Mouse (Mus musculus) bone marrow, adult 2 months (tissue): ENCODE results near the gene Cab39l. TPM values are rescaled to one million over a fixed set of nuclear protein-coding genes. Genes with fewer than 3 reads are reported as not detected.
"Not testable (repeated sequence)": the region's sequence is repeated elsewhere in the genome, so short reads cannot be mapped to it uniquely, and the experiment has no call there.

ENCODE experiments used
- H3K27ac ChIP-seq: fragments of 200-500 bp; 2 replicates; pipeline ENCODE4 v1.5.1; 2012; ENCODE audit warnings: low read depth, mild to moderate bottlenecking, control low read depth, inconsistent platforms, low read length; ENCODE audit not compliant: control insufficient read depth, poor library complexity, insufficient read depth
- H3K4me1 ChIP-seq: fragments of 200-500 bp; 2 replicates; pipeline ENCODE4 v1.6.1; 2011; ENCODE audit warnings: low read length; ENCODE audit not compliant: control insufficient read depth, insufficient read depth
- H3K4me3 ChIP-seq: fragments of 200-500 bp; replicated peaks from 2 replicates; pipeline ENCODE3; 2011; ENCODE audit warnings: mild to moderate bottlenecking, low read depth, low read length, control low read depth; ENCODE audit not compliant: control insufficient read depth
- CTCF ChIP-seq: fragments of 200-500 bp; IDR thresholded peaks from 2 replicates; pipeline ENCODE4 v1.5.1; 2011; ENCODE audit warnings: low read length, control low read depth; ENCODE audit not compliant: control insufficient read depth, insufficient read depth
- POLR2A ChIP-seq: fragments of 200-500 bp; IDR thresholded peaks from 2 replicates; pipeline ENCODE4 v1.6.1; 2011; ENCODE audit warnings: low read depth, mild to moderate bottlenecking, control low read depth, low read length, borderline replicate concordance; ENCODE audit not compliant: control insufficient read depth
- WGBS: fragments of 180-500 bp; shearing (Covaris S2); methylation state at CpG from one replicate; pipeline ENCODE4 v1.1.7; 2018; 5-methylcytosine and 5-hydroxymethylcytosine counted together
- polyA plus RNA-seq: library from polyadenylated mRNA; stranded (reverse); fragments of >200 nt; gene quantifications from 2 replicates; pipeline ENCODE4 v1.2.4, GENCODE M21; 2011; ENCODE audit warnings: low replicate concordance; ENCODE audit not compliant: missing spikeins, insufficient read depth, insufficient read length

Cab39l gene
- polyA plus RNA-seq, 1 experiment, result 11.7 TPM

GRCm38 (mm10) chr14:59598260-59598627, 157.5 kb downstream of the Cab39l start:
- Histone ChIP-seq H3K4me1 (no peaks in the 10 kb centered on the region; the same call in 1 of the 2 replicates), H3K27ac (no peak overlapping the region; the same call in 1 of the 2 replicates), H3K4me3 (peak overlapping the region; percentile 97)
- WGBS, result 1% methylated on average over 8 of the region's 8 CpGs
- no peak for TF ChIP-seq POLR2A
- no peak for TF ChIP-seq CTCF

GRCm38 (mm10) chr14:59604002-59604645, 163.4 kb downstream of the Cab39l start:
- TF ChIP-seq POLR2A (no peak), CTCF (no peak)
- Histone ChIP-seq H3K4me1 (no peaks in the 10 kb centered on the region), H3K4me3 (no peak overlapping the region), H3K27ac (no peak overlapping the region)
- 64% methylated on average over 5 of the region's 5 CpGs for WGBS

- TF ChIP-seq CTCF (peak; percentile 56), POLR2A (no peak)
- Histone ChIP-seq H3K4me1 (no peaks in the 10 kb centered on the region), H3K27ac (no peak overlapping the region), H3K4me3 (no peak overlapping the region)
- WGBS, result 20% methylated on average over 5 of the region's 5 CpGs
Measured at GRCm38 (mm10) chr14:59605671-59606353, 165.0 kb downstream of the Cab39l start.

GRCm38 (mm10) chr14:59607021-59607420, 166.2 kb downstream of the Cab39l start:
- no peaks in the 10 kb centered on the region for H3K4me1 ChIP-seq
- TF ChIP-seq POLR2A (no peak), CTCF (no peak)
- WGBS, result 16% methylated on average over 3 of the region's 3 CpGs

GRCm38 (mm10) chr14:59612920-59613625, 172.3 kb downstream of the Cab39l start:
- WGBS, result 51% methylated on average over 14 of the region's 14 CpGs
- Histone ChIP-seq H3K27ac (no peak overlapping the region), H3K4me3 (no peak overlapping the region), H3K4me1 (no peaks in the 10 kb centered on the region)
- TF ChIP-seq POLR2A (no peak), CTCF (peak; percentile 52)

More at GRCm38 (mm10) chr14:59607021-59607420, 166.2 kb downstream of the Cab39l start:
- Histone ChIP-seq H3K27ac (no peak overlapping the region), H3K4me3 (no peak overlapping the region)

- not testable (repeated sequence) for H3K4me1 ChIP-seq, H3K4me3 ChIP-seq, H3K27ac ChIP-seq
- 58% methylated on average over 3 of the region's 3 CpGs for WGBS
Measured at GRCm38 (mm10) chr14:59614149-59614548, 173.4 kb downstream of the Cab39l start.

- Histone ChIP-seq H3K4me1 (no peaks in the 10 kb centered on the region), H3K4me3 (no peak overlapping the region), H3K27ac (no peak overlapping the region)
- TF ChIP-seq CTCF (no peak), POLR2A (no peak)
- WGBS, result 85% methylated on average over 7 of the region's 7 CpGs
Measured at GRCm38 (mm10) chr14:59616802-59617201, 176.0 kb downstream of the Cab39l start.

- WGBS, result 66% methylated on average over 9 of the region's 9 CpGs
Measured at GRCm38 (mm10) chr14:59624326-59624885, 183.6 kb downstream of the Cab39l start.

More at GRCm38 (mm10) chr14:59624326-59624885, 183.6 kb downstream of the Cab39l start:
- H3K4me1 ChIP-seq, result no peaks in the 10 kb centered on the region
- H3K4me3 ChIP-seq, result no peak overlapping the region
- no peak for TF ChIP-seq POLR2A
- TF ChIP-seq CTCF, result no peak
- no peak overlapping the region for H3K27ac ChIP-seq
